ENCODE assay signal across 12 mouse cellular contexts in genomic region chr6:9220724-9221453, GRCm38 (mm10).
DNase-seq lines count a peak whose midpoint lies in the region; ATAC-seq lines count a peak whose summit lies in the region.
"Had no signal": no experiment of that assay in that cellular context is flagged by ENCODE, and none has a peak within 500 bp of the region (broad histone marks: within the 10 kb centered on the region; RNA-seq: fewer than 3 reads in every experiment).

No protein-coding gene starts in this region.

- no peak overlapping the region for H3K4me2 ChIP-seq in midbrain, embryonic 11.5 days
- H3K4me2 ChIP-seq in limb, embryonic 12.5 days: no peak overlapping the region
- no peak overlapping the region for H3K4me2 ChIP-seq in neural tube, embryonic 14.5 days (ENCODE audit: low read depth, low read length)
- H3K4me2 ChIP-seq: heart, embryonic 11.5 days had no signal

- peak; percentile 5 to 76 for DNase-seq in adrenal gland, adult (ENCODE audit: inconsistent age in 2 of 2, low spot score in 1 of 2)
- no peak for DNase-seq in adrenal gland, postnatal 4 days (ENCODE audit: low spot score in 2 of 2)
- DNase-seq in midbrain, embryonic 11.5 days (ENCODE audit: low spot score, missing footprints): no peak
- DNase-seq in midbrain, embryonic 10.5 days (ENCODE audit: low spot score): no peak
- DNase-seq in left cerebral cortex, adult 9 months (ENCODE audit: low spot score in 2 of 2): no peak
- DNase-seq in right cerebral cortex, postnatal 25 days: no peak
- DNase-seq: cerebellum, adult 9-11 months; gastrocnemius, postnatal 25 days; lung, adult 18-20 months had no signal

- no peak overlapping the region for H3K9ac ChIP-seq in midbrain, embryonic 11.5 days (ENCODE audit: low read length)
- H3K9ac ChIP-seq in limb, embryonic 12.5 days (replicated peaks): no peak overlapping the region
- H3K9ac ChIP-seq in neural tube, embryonic 14.5 days (replicated peaks; ENCODE audit: low read depth, low read length): no peak overlapping the region

- H3K4me3 ChIP-seq in midbrain, embryonic 11.5 days (ENCODE audit: low read depth, low read length): no peak overlapping the region
- no peak overlapping the region for H3K4me3 ChIP-seq in midbrain, embryonic 10.5 days
- no peak overlapping the region for H3K4me3 ChIP-seq in limb, embryonic 12.5 days (replicated peaks)
- H3K4me3 ChIP-seq in neural tube, embryonic 14.5 days (ENCODE audit: low read depth, low read length): no peak overlapping the region

- H3K27me3 ChIP-seq in midbrain, embryonic 11.5 days (ENCODE audit: control insufficient read depth, insufficient read depth, low read length): no peaks in the 10 kb centered on the region
- no peaks in the 10 kb centered on the region for H3K27me3 ChIP-seq in midbrain, embryonic 10.5 days (ENCODE audit: low read depth, poor library complexity, severe bottlenecking)
- no peaks in the 10 kb centered on the region for H3K27me3 ChIP-seq in limb, embryonic 12.5 days
- H3K27me3 ChIP-seq in neural tube, embryonic 14.5 days (ENCODE audit: control insufficient read depth, insufficient read depth, low read length): no peaks in the 10 kb centered on the region

- H3K4me1 ChIP-seq in midbrain, embryonic 11.5 days (ENCODE audit: control insufficient read depth, insufficient read depth, low read length): no peaks in the 10 kb centered on the region
- H3K4me1 ChIP-seq in midbrain, embryonic 10.5 days: no peaks in the 10 kb centered on the region
- peaks cover 23% of the 10 kb centered on the region; the same call in 1 of the 2 replicates for H3K4me1 ChIP-seq in limb, embryonic 12.5 days (replicated peaks)
- H3K4me1 ChIP-seq in neural tube, embryonic 14.5 days (ENCODE audit: control insufficient read depth, insufficient read depth, low read length): peaks cover 5% of the 10 kb centered on the region; the same call in 1 of the 2 replicates

- WGBS in midbrain, embryonic 11.5 days: 72% methylated on average over 4 of the region's 4 CpGs
- 82% methylated on average over 4 of the region's 4 CpGs for WGBS in midbrain, embryonic 10.5 days
- 10% methylated on average over 4 of the region's 4 CpGs for whole genome bisulfite sequencing in limb, embryonic 12.5 days
- 20% methylated on average over 4 of the region's 4 CpGs for WGBS in neural tube, embryonic 14.5 days

- no peak overlapping the region for H3K27ac ChIP-seq in midbrain, embryonic 11.5 days (ENCODE audit: low read depth, low read length)
- no peak overlapping the region for H3K27ac ChIP-seq in midbrain, embryonic 10.5 days (replicated peaks)
- H3K27ac ChIP-seq in limb, embryonic 12.5 days: peak overlapping the region; percentile 5; the same call in 1 of the 2 replicates
- H3K27ac ChIP-seq in neural tube, embryonic 14.5 days (ENCODE audit: low read depth, low read length): peak overlapping the region; percentile 39; the same call in 1 of the 2 replicates

- no peaks in the 10 kb centered on the region for H3K36me3 ChIP-seq in midbrain, embryonic 11.5 days (ENCODE audit: control insufficient read depth, insufficient read depth, low read length)
- no peaks in the 10 kb centered on the region for H3K36me3 ChIP-seq in midbrain, embryonic 10.5 days
- H3K36me3 ChIP-seq in limb, embryonic 12.5 days: no peaks in the 10 kb centered on the region
- no peaks in the 10 kb centered on the region for H3K36me3 ChIP-seq in neural tube, embryonic 14.5 days (ENCODE audit: control insufficient read depth, insufficient read depth, low read length)

- ATAC-seq in midbrain, embryonic 11.5 days (ENCODE audit: low FRiP score): 0 out of 2 replicates have a peak, but pooled peaks have one; percentile 24
- no peak; the same call in 1 of the 2 replicates for ATAC-seq in limb, embryonic 12.5 days (ENCODE audit: insufficient number of reproducible peaks, insufficient read depth, low FRiP score, low TSS enrichment, low read depth)
- ATAC-seq in neural tube, embryonic 14.5 days (ENCODE audit: low read depth): peak; percentile 52; the same call in 1 of the 2 replicates

- H3K9me3 ChIP-seq in midbrain, embryonic 11.5 days (ENCODE audit: control insufficient read depth, low read length): no peaks in the 10 kb centered on the region
- no peaks in the 10 kb centered on the region for H3K9me3 ChIP-seq in midbrain, embryonic 10.5 days (replicated peaks)
- H3K9me3 ChIP-seq in limb, embryonic 12.5 days: no peaks in the 10 kb centered on the region
- no peaks in the 10 kb centered on the region for H3K9me3 ChIP-seq in neural tube, embryonic 14.5 days (ENCODE audit: control insufficient read depth, low read length)

Comparison
In these comparisons a context has a peak if more than half of its experiments do, and no peak if none do; other contexts are left out.
1. DNase-seq: peak in adrenal gland, adult (2 of 2); none in adrenal gland, postnatal 4 days (0 of 2), midbrain, embryonic 11.5 days (single experiment), midbrain, embryonic 10.5 days (single experiment), left cerebral cortex, adult 9 months (0 of 2) and right cerebral cortex, postnatal 25 days (single experiment).
2. H3K27ac ChIP-seq: peak in limb, embryonic 12.5 days (single experiment) and neural tube, embryonic 14.5 days (single experiment); none in midbrain, embryonic 11.5 days (single experiment) and midbrain, embryonic 10.5 days (single experiment).